Mouse (Mus musculus) ES-E14 (cell line): Measurements from ENCODE around the gene Ltk. TPM values are rescaled to one million over a fixed set of nuclear protein-coding genes. Genes with fewer than 3 reads are reported as not detected.
A peak's percentile ranks its signal among the peaks of the same experiment; 100 is the strongest.

ENCODE experiments used
- DNase-seq: peaks from one replicate; pipeline ENCODE4 v3.0.0-alpha.2; 2013; ENCODE audit warnings: low read depth, low spot score
- H3K27ac ChIP-seq: 2 replicates; pipeline ENCODE4 v1.5.1; 2012; ENCODE audit warnings: low read depth, mild to moderate bottlenecking, low read length, moderate library complexity, mixed read lengths; ENCODE audit not compliant: poor library complexity, insufficient read depth, severe bottlenecking
- H3K36me3 ChIP-seq: 2 replicates; pipeline ENCODE4 v1.6.1; 2012; ENCODE audit warnings: mild to moderate bottlenecking, low read length, moderate library complexity, mixed read lengths; ENCODE audit not compliant: control insufficient read depth, poor library complexity, insufficient read depth, severe bottlenecking
- H3K4me1 ChIP-seq, 2 experiments: fragments of 150-350 bp in 1 of 2; sonication (generic) in 1 of 2; 2 replicates each; pipeline ENCODE4 v1.6.1; 2012; ENCODE audit warnings: low read length in 2 of 2, mild to moderate bottlenecking in 1 of 2, mixed read lengths in 1 of 2; ENCODE audit not compliant: control insufficient read depth in 2 of 2, insufficient read depth in 2 of 2, poor library complexity in 1 of 2
- H3K4me3 ChIP-seq, 2 experiments: fragments of 150-350 bp in 1 of 2; sonication (generic) in 1 of 2; 2 replicates each; pipeline ENCODE4 v1.5.1; 2012; ENCODE audit warnings: low read length in 2 of 2, low read depth in 1 of 2, mild to moderate bottlenecking in 1 of 2, mixed read lengths in 1 of 2; ENCODE audit not compliant: insufficient read depth in 1 of 2, poor library complexity in 1 of 2, severe bottlenecking in 1 of 2
- H3K9ac ChIP-seq: 2 replicates; pipeline ENCODE4 v1.6.1; 2012; ENCODE audit warnings: low read depth, mild to moderate bottlenecking, low read length, mixed read lengths; ENCODE audit not compliant: poor library complexity, insufficient read depth, severe bottlenecking
- H3K9me3 ChIP-seq: fragments of 150-350 bp; sonication (generic); 2 replicates; pipeline ENCODE4 v1.6.1; 2012; ENCODE audit warnings: low read depth, mild to moderate bottlenecking, low read length; ENCODE audit not compliant: control insufficient read depth, insufficient read depth
- CHD2 ChIP-seq: IDR thresholded peaks from 2 replicates; pipeline ENCODE4 v1.6.1; 2014; ENCODE audit warnings: mild to moderate bottlenecking, low read depth, low read length, inconsistent platforms
- HCFC1 ChIP-seq: IDR thresholded peaks from 2 replicates; pipeline ENCODE4 v1.6.1; 2012; ENCODE audit warnings: low read length, inconsistent platforms, borderline replicate concordance; ENCODE audit not compliant: insufficient read depth
- MAFK ChIP-seq: IDR thresholded peaks from 2 replicates; pipeline ENCODE4 v1.6.1; 2014; ENCODE audit warnings: mild to moderate bottlenecking, low read depth, low read length, inconsistent platforms; ENCODE audit not compliant: insufficient read depth
- ZC3H11A ChIP-seq: IDR thresholded peaks from 2 replicates; pipeline ENCODE4 v1.6.1; 2012; ENCODE audit warnings: low read depth, mild to moderate bottlenecking, inconsistent platforms, low read length, borderline replicate concordance
- ZNF384 ChIP-seq: IDR thresholded peaks from 2 replicates; pipeline ENCODE4 v1.6.1; 2012; ENCODE audit warnings: low read depth, low read length, inconsistent platforms
- in situ Hi-C, 2 experiments: fragments of 600-800 bp; cut with MboI; formaldehyde crosslinking; loops; one replicate each; pipeline ENCODE4 v1.15.1; 2025; ENCODE audit warnings: low sequenced_read_pairs in 2 of 2, inconsistent platforms in 1 of 2; ENCODE audit not compliant: unreplicated experiment in 2 of 2
- total RNA-seq: library from RNA; depleted of rRNA; stranded (reverse); fragments of 300-350 nt; gene quantifications from 2 replicates; pipeline ENCODE4 v1.2.3, GENCODE M21; 2012

Gene Ltk
- total RNA-seq, 1 experiment: 0.85 TPM

DNA sequence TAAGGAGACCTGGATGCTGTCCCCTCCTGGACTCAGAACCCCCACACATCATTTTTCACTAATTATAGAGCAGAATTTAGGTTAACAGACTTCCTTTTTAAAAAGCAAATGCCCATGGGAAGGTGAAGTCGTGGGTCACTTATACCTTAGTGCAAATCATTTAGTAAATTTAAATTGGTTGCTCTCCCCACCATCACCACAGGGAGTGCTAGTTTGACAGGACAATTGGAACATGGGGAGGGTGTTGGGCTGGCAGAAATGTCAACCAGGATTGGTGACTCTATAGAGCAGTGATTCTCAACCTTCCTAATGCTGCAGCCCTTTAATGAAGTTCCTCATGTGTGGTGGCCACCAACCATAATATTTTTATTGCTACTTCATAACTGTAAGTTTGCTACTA is 14.9 kb downstream of the Ltk start:
- no peak overlapping the region for H3K27ac ChIP-seq
- H3K36me3 ChIP-seq: no peaks in the 10 kb centered on the region
- TF ChIP-seq ZNF384 (no peak), HCFC1 (no peak), CHD2 (no peak), MAFK (no peak), ZC3H11A (no peak)
- H3K9me3 ChIP-seq: no peaks in the 10 kb centered on the region
- no peak for DNase-seq
- in situ Hi-C loops: no loop called here
- H3K4me1 ChIP-seq: peaks cover 5 to 14% of the 10 kb centered on the region in 2 experiments; a peak in 3 of 4 replicates
- no peak overlapping the region for H3K9ac ChIP-seq
- H3K4me3 ChIP-seq: no peak overlapping the region

GRCm38 (mm10) chr2:119744163-119745111 is 15.8 kb downstream of the Ltk start:
- Histone ChIP-seq H3K36me3 (no peaks in the 10 kb centered on the region), H3K4me1 (peaks cover 5 to 14% of the 10 kb centered on the region in 2 experiments; a peak in 3 of 4 replicates), H3K4me3 (peak overlapping the region; percentile 45 to 50), H3K27ac (no peak overlapping the region), H3K9ac (peak overlapping the region; percentile 21; the same call in 1 of the 2 replicates), H3K9me3 (no peaks in the 10 kb centered on the region)
- in situ Hi-C loops: no loop called here
- TF ChIP-seq HCFC1: no peak
- no peak for TF ChIP-seq MAFK
- no peak for TF ChIP-seq CHD2
- TF ChIP-seq ZNF384: no peak
- no peak for DNase-seq

DNA sequence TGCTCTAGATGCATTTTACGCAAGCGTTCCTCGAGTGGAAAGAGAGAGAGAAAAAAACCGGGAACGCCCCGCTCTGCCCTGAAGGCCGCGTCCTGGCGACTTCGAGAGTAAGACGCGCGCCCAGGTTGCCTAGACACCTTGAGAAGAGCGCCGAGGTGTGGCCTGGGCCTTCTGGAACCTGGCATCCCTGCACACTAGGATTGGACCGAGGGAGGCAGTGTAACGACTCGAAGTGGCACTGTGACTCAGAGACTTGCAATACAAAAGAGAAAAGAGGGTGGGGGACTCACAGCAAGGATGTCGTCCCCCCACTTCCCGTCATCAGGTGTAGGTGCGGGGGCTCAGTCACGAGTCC is 16.4 kb downstream of the Ltk start:
- Histone ChIP-seq H3K4me1 (peaks cover 5 to 14% of the 10 kb centered on the region in 2 experiments; a peak in 3 of 4 replicates), H3K9me3 (no peaks in the 10 kb centered on the region), H3K27ac (no peak overlapping the region), H3K4me3 (peak overlapping the region; percentile 45 to 50; a peak in 3 of 4 replicates), H3K36me3 (no peaks in the 10 kb centered on the region), H3K9ac (no peak overlapping the region)
- DNase-seq: no peak
- no peak for TF ChIP-seq ZC3H11A
- TF ChIP-seq CHD2: no peak
- no peak for TF ChIP-seq ZNF384
- no peak for TF ChIP-seq MAFK
- no peak for TF ChIP-seq HCFC1
- in situ Hi-C loops: no loop called here

DNA sequence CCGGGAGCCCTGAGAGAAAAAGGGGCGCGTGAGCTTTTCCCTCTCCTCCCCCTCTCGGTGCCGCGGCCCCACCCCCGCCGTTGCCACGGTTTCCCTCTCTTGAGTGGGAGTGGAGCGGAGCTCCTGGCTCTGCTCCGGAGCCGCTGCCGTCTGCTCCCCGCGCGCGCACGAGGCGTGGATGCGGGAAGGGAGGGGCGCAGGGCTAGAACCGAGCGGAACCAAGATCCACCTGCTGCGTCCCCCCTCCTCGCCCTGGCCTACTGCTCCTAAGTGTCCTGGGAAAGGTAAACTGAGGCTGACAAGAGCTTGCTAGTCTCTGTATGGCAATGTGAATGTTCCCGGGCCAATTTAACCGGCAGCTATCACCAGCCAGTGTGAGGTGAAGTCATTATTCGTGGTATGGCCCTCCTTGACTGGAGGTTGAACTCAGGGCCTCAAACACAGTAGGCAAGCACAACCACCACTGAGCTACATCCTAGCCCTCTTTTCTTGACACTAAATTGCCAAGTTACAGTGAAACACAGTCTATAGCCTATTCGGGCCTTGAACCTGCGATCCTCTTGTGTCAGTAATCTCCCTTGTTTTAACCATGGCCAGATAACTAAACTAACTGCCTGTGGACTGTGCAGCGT is 16.9 kb downstream of the Ltk start:
- DNase-seq: no peak

More for the DNA sequence above, 16.9 kb downstream of the Ltk start:
- Histone ChIP-seq H3K27ac (no peak overlapping the region), H3K9ac (peak overlapping the region; percentile 73), H3K9me3 (no peaks in the 10 kb centered on the region), H3K4me3 (peak overlapping the region; percentile 85 to 86), H3K4me1 (peaks cover 5 to 14% of the 10 kb centered on the region in 2 experiments; a peak in 3 of 4 replicates), H3K36me3 (no peaks in the 10 kb centered on the region)
- in situ Hi-C loops: no loop called here
- TF ChIP-seq HCFC1 (no peak), MAFK (no peak), CHD2 (no peak), ZC3H11A (no peak), ZNF384 (no peak)
